Mouse (Mus musculus) gastrocnemius, postnatal 14 days (tissue): ENCODE measurements at regions not wholly inside any gene's neighbourhood (a gene's known extent, or its start where the extent isn't known, plus 50 kb on each side); places are given as distances from the start of the nearest gene placed in this dataset.
"Not testable (repeated sequence)": the region's sequence is repeated elsewhere in the genome, so short reads cannot be mapped to it uniquely, and the experiment has no call there.

Experiments
- DNase-seq: peaks from one replicate; pipeline ENCODE4 v3.0.0; 2021; ENCODE audit warnings: mixed read lengths
- intact Hi-C: fragments of 180-260 bp; cut with DNase I; formaldehyde crosslinking; loops from one replicate; pipeline ENCODE4 v1.15.1; 2025; ENCODE audit warnings: low total_unique reads

GRCm38 (mm10) chr17:10150403-10150689 is 169.3 kb downstream of the Qk start:
- intact Hi-C loops, DNase-seq: not testable (repeated sequence)

GRCm38 (mm10) chr17:10149682-10150402 is 169.8 kb downstream of the Qk start:
- intact Hi-C loops, result no loop called here
- DNase-seq, result no peak

GRCm38 (mm10) chr17:10147106-10147505 is 172.5 kb downstream of the Qk start:
- DNase-seq, result no peak
- intact Hi-C loops, result no loop called here

- DNase-seq, result no peak
- intact Hi-C loops, result no loop called here
These were observed 173.1 kb downstream of the Qk start for GRCm38 (mm10) chr17:10146576-10146975.

GRCm38 (mm10) chr17:10138847-10139246 is 180.8 kb downstream of the Qk start:
- no peak for DNase-seq
- intact Hi-C loops, result no loop called here

- intact Hi-C loops, result no loop called here
- DNase-seq, result no peak
These were observed 181.3 kb downstream of the Qk start for GRCm38 (mm10) chr17:10138374-10138773.

- intact Hi-C loops, result no loop called here
- no peak for DNase-seq
These were observed 184.5 kb downstream of the Qk start for GRCm38 (mm10) chr17:10135111-10135510.

GRCm38 (mm10) chr17:10128591-10128990 is 191.1 kb downstream of the Qk start:
- intact Hi-C loops, result no loop called here

GRCm38 (mm10) chr17:10122411-10122810 is 197.2 kb downstream of the Qk start:
- DNase-seq, result no peak
- intact Hi-C loops, result no loop called here

More at GRCm38 (mm10) chr17:10128591-10128990, 191.1 kb downstream of the Qk start:
- no peak for DNase-seq

- intact Hi-C loops, result no loop called here
- DNase-seq, result no peak
These were observed 207.5 kb downstream of the Qk start for GRCm38 (mm10) chr17:10112118-10112517.

GRCm38 (mm10) chr17:10110375-10110675 is 209.3 kb downstream of the Qk start:
- DNase-seq, result no peak
- intact Hi-C loops, result no loop called here

- no peak for DNase-seq
- intact Hi-C loops, result no loop called here
These were observed 209.9 kb downstream of the Qk start for GRCm38 (mm10) chr17:10109511-10110374.

- intact Hi-C loops, result no loop called here
- DNase-seq, result peak; percentile 52
These were observed 214.4 kb downstream of the Qk start for GRCm38 (mm10) chr17:10105299-10105698.

GRCm38 (mm10) chr17:10098199-10098598 is 221.5 kb downstream of the Qk start:
- DNase-seq, result no peak
- intact Hi-C loops, result no loop called here

- DNase-seq, result no peak
- intact Hi-C loops, result no loop called here
These were observed 222.0 kb downstream of the Qk start for GRCm38 (mm10) chr17:10097691-10098090.

- peak; percentile 32 for DNase-seq
- intact Hi-C loops, result no loop called here
These were observed 223.8 kb downstream of the Qk start for GRCm38 (mm10) chr17:10095841-10096301.

- intact Hi-C loops, result no loop called here
- peak; percentile 82 for DNase-seq
These were observed 225.5 kb downstream of the Qk start for GRCm38 (mm10) chr17:10094108-10094521.

- intact Hi-C loops, result no loop called here
These were observed 226.1 kb downstream of the Qk start for GRCm38 (mm10) chr17:10093437-10094107.

GRCm38 (mm10) chr17:10087192-10087886 is 232.3 kb downstream of the Qk start:
- DNase-seq, result no peak
- intact Hi-C loops, result no loop called here

More at GRCm38 (mm10) chr17:10093437-10094107, 226.1 kb downstream of the Qk start:
- peak; percentile 76 for DNase-seq

- intact Hi-C loops, result no loop called here
- DNase-seq, result no peak
These were observed 233.1 kb downstream of the Qk start for GRCm38 (mm10) chr17:10086558-10086957.
